Comparison of ENCODE assay signal across 10 mouse cellular contexts in genomic region chr13:38170707-38171144, GRCm38 (mm10). TPM values are rescaled to one million over a fixed set of nuclear protein-coding genes. Genes with fewer than 3 reads are reported as not detected.
A peak's percentile ranks its signal among the peaks of the same experiment; 100 is the strongest.
DNase-seq lines count a peak whose midpoint lies in the region; ATAC-seq lines count a peak whose summit lies in the region.
"Had no signal": no experiment of that assay in that cellular context is flagged by ENCODE, and none has a peak within 500 bp of the region (broad histone marks: within the 10 kb centered on the region; RNA-seq: fewer than 3 reads in every experiment).

No protein-coding gene starts in this region.

- H3K4me2 ChIP-seq in hindbrain, embryonic 11.5 days (replicated peaks; ENCODE audit: low read depth, low read length), result no peak overlapping the region
- H3K4me2 ChIP-seq: midbrain, embryonic 13.5 days had no signal

- H3K36me3 ChIP-seq in hindbrain, embryonic 11.5 days (ENCODE audit: control insufficient read depth, insufficient read depth, low read length), result no peaks in the 10 kb centered on the region
- no peaks in the 10 kb centered on the region for H3K36me3 ChIP-seq in limb, embryonic 10.5 days
- H3K36me3 ChIP-seq: midbrain, embryonic 13.5 days had no signal

- no peak overlapping the region for H3K4me3 ChIP-seq in hindbrain, embryonic 11.5 days (ENCODE audit: low read depth, low read length)
- no peak overlapping the region for H3K4me3 ChIP-seq in limb, embryonic 10.5 days
- H3K4me3 ChIP-seq: midbrain, embryonic 13.5 days had no signal

- no peak overlapping the region for H3K9ac ChIP-seq in hindbrain, embryonic 11.5 days (ENCODE audit: low read depth, low read length)
- H3K9ac ChIP-seq: midbrain, embryonic 13.5 days had no signal

- H3K27ac ChIP-seq in hindbrain, embryonic 11.5 days (ENCODE audit: low read depth, low read length), result no peak overlapping the region
- no peak overlapping the region for H3K27ac ChIP-seq in limb, embryonic 10.5 days
- H3K27ac ChIP-seq: midbrain, embryonic 13.5 days had no signal

- peak; percentile 18 for DNase-seq in adrenal gland, adult 2 months
- no peak for DNase-seq in adrenal gland, postnatal 25 days
- DNase-seq in heart, adult 9 months (ENCODE audit: low spot score in 2 of 2), result peak; percentile 40 to 75
- peak; percentile 56 to 57 for DNase-seq in kidney, adult 8-10 months
- DNase-seq in lung, postnatal 36 days, result peak; percentile 75
- no peak for DNase-seq in gastrocnemius, postnatal 10 days
- no peak for DNase-seq in hindbrain, embryonic 11.5 days (ENCODE audit: low spot score)
- DNase-seq in limb, embryonic 10.5 days (ENCODE audit: low spot score), result no peak
- DNase-seq: cerebellum, postnatal 25 days had no signal

- 51% methylated on average over 4 of the region's 4 CpGs for WGBS in hindbrain, embryonic 11.5 days
- WGBS in limb, embryonic 10.5 days, result 76% methylated on average over 4 of the region's 4 CpGs

- H3K9me3 ChIP-seq in hindbrain, embryonic 11.5 days (ENCODE audit: control insufficient read depth, low read length), result no peaks in the 10 kb centered on the region
- no peaks in the 10 kb centered on the region for H3K9me3 ChIP-seq in limb, embryonic 10.5 days (replicated peaks)
- H3K9me3 ChIP-seq: midbrain, embryonic 13.5 days had no signal

- no peaks in the 10 kb centered on the region for H3K27me3 ChIP-seq in hindbrain, embryonic 11.5 days (ENCODE audit: control insufficient read depth, insufficient read depth, low read length)
- no peaks in the 10 kb centered on the region for H3K27me3 ChIP-seq in limb, embryonic 10.5 days (ENCODE audit: low read depth, poor library complexity, severe bottlenecking)
- H3K27me3 ChIP-seq: midbrain, embryonic 13.5 days had no signal

- no peak for ATAC-seq in hindbrain, embryonic 11.5 days (ENCODE audit: low FRiP score)
- ATAC-seq: midbrain, embryonic 13.5 days had no signal

- no peaks in the 10 kb centered on the region for H3K4me1 ChIP-seq in hindbrain, embryonic 11.5 days (replicated peaks; ENCODE audit: control insufficient read depth, insufficient read depth, low read length)
- peaks cover 9% of the 10 kb centered on the region for H3K4me1 ChIP-seq in limb, embryonic 10.5 days
- H3K4me1 ChIP-seq: midbrain, embryonic 13.5 days had no signal

RNA-seq across cellular contexts. Expression of gene Dsp, which starts 19.6 kb away (rescaled TPM):
- under 1 TPM; 0.59 to 0.75 TPM for total RNA-seq in adrenal gland, adult 2 months (2021)
- polyA plus RNA-seq in adrenal gland, adult 2 months (2012; rRNA removed), result 0.27 and 0.85 TPM in 2 replicates
- total RNA-seq in adrenal gland, postnatal 25 days (2021), result 1.3 and 1.6 TPM in 2 replicates
- under 1 TPM; 0.19 to 0.20 TPM for total RNA-seq in gastrocnemius, postnatal 10 days (2021)
- 1.1 and 1.7 TPM in 2 replicates for polyA plus RNA-seq in hindbrain, embryonic 11.5 days (2014; fragmentation: Nextera tagmentation; extraction: Ambion mirVana)
- 2.1 TPM in 2 replicates for polyA plus RNA-seq in limb, embryonic 10.5 days (2016; fragmentation: Nextera tagmentation; extraction: Ambion mirVana)

RNA-seq across cellular contexts. Expression of gene Snrnp48, which starts 34.0 kb away (rescaled TPM):
- total RNA-seq in adrenal gland, adult 2 months (2021), result 10 to 100 TPM; 16.3 to 26.1 TPM
- 16.7 and 21.0 TPM in 2 replicates for polyA plus RNA-seq in adrenal gland, adult 2 months (2012; rRNA removed)
- 22.7 and 27.7 TPM in 2 replicates for total RNA-seq in adrenal gland, postnatal 25 days (2021)
- 10 to 100 TPM in 1 of 2 experiments, 1 to 10 TPM in 1; 8.1 to 11.7 TPM for total RNA-seq in gastrocnemius, postnatal 10 days (2021)
- polyA plus RNA-seq in hindbrain, embryonic 11.5 days (2014; fragmentation: Nextera tagmentation; extraction: Ambion mirVana), result 40.0 and 44.1 TPM in 2 replicates
- polyA plus RNA-seq in limb, embryonic 10.5 days (2016; fragmentation: Nextera tagmentation; extraction: Ambion mirVana), result 35.5 and 36.4 TPM in 2 replicates

Comparison
In these comparisons a context has a peak if more than half of its experiments do, and no peak if none do; other contexts are left out.
1. DNase-seq: peak in adrenal gland, adult 2 months (single experiment), heart, adult 9 months (2 of 2), kidney, adult 8-10 months (2 of 2) and lung, postnatal 36 days (single experiment); none in adrenal gland, postnatal 25 days (single experiment), gastrocnemius, postnatal 10 days (single experiment), hindbrain, embryonic 11.5 days (single experiment) and limb, embryonic 10.5 days (single experiment).